Mouse (Mus musculus) spleen, postnatal 10 days (tissue): ENCODE results near the gene Actr5.

Source experiments
- DNase-seq, 2 experiments: peaks; one replicate each; pipeline ENCODE4 v3.0.0; 2021 to 2022; ENCODE audit warnings: low spot score in 2 of 2

Gene Actr5

DNA sequence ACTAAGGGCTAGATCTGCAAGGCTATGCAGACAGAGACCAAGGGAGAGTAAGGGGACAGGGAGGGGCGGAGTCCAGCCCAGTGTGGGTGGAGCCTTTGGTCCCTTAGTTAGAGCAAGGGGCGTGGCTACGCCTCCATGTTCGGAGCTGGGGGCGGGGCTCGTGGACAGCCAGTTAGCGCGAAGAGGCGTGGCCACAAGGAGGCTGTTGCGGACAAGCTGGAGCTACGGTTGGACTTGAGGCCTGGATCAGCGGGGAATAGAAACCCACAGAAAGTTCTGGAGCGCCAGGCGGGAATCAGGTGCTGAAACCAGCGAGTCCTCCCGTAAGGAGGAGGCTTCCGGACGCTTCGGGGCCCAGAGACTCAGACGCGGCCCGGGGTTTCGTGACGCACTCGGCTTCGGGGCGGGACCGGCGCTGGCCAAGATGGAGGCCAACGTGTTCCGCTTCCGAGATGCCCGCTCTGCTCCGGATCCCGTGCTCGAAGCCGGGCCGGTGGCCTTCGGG is at the start of gene Actr5:
Gene Actr5, plus strand, starts transcription at position 171 of the 505 bp plus-strand sequence.
- peak; percentile 84 to 96 for DNase-seq

GRCm38 (mm10) chr2:158579979-158580378 is 44.7 kb upstream of the Actr5 start:
- no peak for DNase-seq

DNA sequence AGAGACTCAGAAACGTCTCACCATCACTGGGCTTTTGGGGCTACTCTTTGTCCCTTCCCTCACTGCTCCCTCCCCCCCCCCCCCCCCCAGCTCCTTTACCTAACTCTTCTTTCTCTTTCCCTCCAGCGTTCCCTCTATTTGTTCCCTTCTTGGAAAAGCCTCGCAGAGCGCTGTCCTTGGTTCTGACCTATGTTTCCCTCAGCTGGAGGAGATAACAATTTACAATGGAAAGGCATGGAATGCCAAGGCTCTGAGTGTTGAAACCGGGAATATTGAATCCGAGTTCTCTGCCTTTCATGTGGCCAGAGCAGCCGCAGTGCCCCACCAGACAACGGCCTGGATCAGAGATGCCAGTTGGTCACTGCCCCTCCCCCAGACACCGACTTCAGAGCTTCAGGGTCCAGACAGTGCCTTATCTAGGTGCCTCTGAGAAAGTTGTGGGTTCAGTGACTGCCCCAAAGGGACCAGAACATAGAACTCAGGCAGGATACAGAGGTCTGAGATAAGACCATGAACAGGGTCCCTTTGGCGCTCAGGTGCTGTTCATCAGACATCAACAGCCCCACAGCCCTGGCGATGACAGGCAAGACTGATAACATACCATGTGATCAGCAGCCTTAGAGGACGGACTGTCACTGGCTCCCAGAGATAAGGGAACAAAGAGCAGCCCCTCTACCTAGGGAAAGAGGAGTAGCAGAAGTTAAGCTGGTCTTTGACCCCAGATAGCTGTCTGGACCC is 39.9 kb upstream of the Actr5 start:
- no peak for DNase-seq

- DNase-seq = no peak
These were observed 36.0 kb upstream of the Actr5 start for GRCm38 (mm10) chr2:158588524-158589271.

- no peak for DNase-seq
These were observed 34.2 kb upstream of the Actr5 start for GRCm38 (mm10) chr2:158590495-158590894.

GRCm38 (mm10) chr2:158591286-158591685 is 33.4 kb upstream of the Actr5 start:
- DNase-seq = no peak

- DNase-seq = no peak
These were observed 31.3 kb upstream of the Actr5 start for GRCm38 (mm10) chr2:158593371-158593770.

DNA sequence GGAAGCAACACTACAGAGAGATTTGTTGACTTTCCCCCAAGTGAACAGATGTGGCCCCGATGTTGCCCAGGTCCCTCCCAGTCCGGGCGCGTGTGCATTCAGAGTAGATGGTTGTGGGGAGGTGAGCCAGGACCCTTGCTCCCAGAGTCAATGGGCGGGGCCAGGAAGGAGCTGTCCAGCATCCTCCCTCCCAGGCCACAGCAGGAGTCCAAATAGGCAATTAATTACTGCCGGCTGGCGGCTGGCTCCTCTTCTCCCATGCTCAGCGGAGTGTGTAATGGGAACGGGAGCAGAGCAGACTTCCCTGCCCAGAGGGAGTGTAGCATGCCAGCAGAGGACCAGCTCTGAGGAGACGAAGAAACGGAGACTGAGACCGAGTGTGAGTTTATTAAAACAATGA is 29.6 kb upstream of the Actr5 start:
- no peak for DNase-seq

DNA sequence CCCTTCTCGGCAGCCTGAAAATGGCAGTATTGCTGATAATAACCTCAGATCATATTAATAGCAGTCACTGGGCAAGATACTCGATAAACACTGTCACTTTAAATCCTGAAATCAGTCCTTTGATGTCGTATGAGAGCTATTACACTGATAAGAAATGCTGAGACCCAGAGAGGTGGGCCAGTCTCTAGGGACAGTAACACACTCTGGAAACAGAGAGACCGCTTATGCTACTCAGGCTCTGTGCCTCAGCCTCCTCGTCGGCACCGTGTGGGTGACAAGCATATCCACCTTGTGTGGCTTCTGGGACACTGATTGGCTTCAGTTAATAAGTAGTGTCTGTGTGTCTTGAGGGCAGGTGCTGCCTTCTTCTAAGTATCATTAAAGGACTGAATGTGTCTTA is 29.1 kb upstream of the Actr5 start:
- no peak for DNase-seq

- no peak for DNase-seq
These were observed 27.9 kb upstream of the Actr5 start for GRCm38 (mm10) chr2:158596803-158597202.

- DNase-seq = no peak
These were observed 24.2 kb upstream of the Actr5 start for GRCm38 (mm10) chr2:158600517-158600916.

- no peak for DNase-seq
These were observed 23.4 kb upstream of the Actr5 start for GRCm38 (mm10) chr2:158601326-158601725.

- no peak for DNase-seq
These were observed 22.0 kb upstream of the Actr5 start for GRCm38 (mm10) chr2:158602663-158603062.

- DNase-seq = no peak
These were observed 18.1 kb upstream of the Actr5 start for GRCm38 (mm10) chr2:158606511-158606964.

GRCm38 (mm10) chr2:158609681-158610080 is 15.0 kb upstream of the Actr5 start:
- DNase-seq = no peak

- DNase-seq = no peak
These were observed 14.0 kb upstream of the Actr5 start, which contains the start of gene Slc32a1 for GRCm38 (mm10) chr2:158610488-158611325. Slc32a1 (plus strand) TSS chr2:158610767.

DNA sequence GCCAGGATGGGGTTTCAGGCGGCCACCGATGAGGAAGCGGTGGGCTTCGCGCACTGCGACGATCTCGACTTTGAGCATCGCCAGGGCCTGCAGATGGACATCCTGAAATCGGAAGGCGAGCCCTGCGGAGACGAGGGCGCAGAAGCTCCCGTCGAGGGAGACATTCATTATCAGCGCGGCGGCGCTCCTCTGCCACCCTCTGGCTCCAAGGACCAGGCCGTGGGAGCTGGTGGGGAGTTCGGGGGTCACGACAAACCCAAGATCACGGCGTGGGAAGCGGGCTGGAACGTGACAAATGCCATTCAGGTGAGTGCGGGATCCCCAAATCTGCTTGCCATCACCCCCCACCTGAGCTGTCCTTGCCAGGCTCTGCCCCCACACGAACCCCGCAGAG is 13.4 kb upstream of the Actr5 start:
- no peak for DNase-seq

DNA sequence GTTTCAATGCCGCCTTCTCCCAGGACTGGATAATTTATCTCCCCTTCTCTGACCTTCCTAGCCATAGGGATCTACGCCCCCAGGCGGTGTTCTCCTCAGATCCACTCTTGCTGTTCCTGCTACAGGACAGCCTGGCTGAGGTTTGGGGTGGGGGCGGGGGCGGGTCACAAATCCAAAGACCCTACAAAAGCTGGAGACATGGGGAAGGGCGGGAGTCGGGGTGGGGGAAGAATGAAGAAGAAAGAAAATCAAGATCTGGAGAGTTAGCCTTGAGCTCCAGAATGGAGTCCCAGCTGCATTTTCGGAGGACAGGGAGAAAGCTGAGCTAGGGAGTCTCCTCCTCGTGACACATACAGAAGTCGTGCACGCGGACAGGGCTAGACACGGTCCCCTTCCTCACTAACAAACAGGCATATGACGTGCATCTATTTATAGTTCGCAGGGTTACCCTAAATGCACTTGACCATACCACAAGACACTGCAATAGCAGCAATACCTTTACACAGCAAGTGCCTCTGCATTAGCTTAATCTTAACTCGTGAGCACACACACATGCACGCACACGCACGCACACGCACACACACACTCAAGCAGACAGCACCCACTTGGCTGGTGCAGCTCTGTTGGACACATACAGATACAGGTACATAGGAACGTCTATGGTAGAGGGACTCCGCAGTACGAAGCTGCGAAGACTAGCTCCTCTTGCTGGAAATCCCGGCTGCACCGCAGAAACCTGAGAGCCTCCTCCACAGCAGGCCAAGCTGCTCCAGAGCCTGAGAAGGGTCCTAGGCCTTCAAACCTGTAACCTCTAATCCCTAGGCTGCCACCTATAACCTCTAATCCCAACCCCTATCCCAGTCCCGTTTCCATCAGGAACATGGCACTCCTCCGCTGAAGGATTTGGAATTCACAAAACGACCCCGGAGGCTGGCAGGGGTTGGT is 12.7 kb upstream of the Actr5 start:
- DNase-seq = no peak

- no peak for DNase-seq
These were observed 11.9 kb upstream of the Actr5 start for GRCm38 (mm10) chr2:158612671-158613250.
